Mouse (Mus musculus) cerebellum, adult 2 months (tissue): Measurements from ENCODE around the gene Ufc1.

Source experiments
- CTCF ChIP-seq: fragments of 200-500 bp; IDR thresholded peaks from 2 replicates; pipeline ENCODE4 v1.5.1; 2011; ENCODE audit warnings: low read depth, mild to moderate bottlenecking, control low read depth, low read length, moderate library complexity, borderline replicate concordance; ENCODE audit not compliant: insufficient read depth
- POLR2A ChIP-seq: fragments of 200-500 bp; IDR thresholded peaks from 2 replicates; pipeline ENCODE4 v1.6.1; 2011; ENCODE audit warnings: low read length, control low read depth, borderline replicate concordance; ENCODE audit not compliant: insufficient read depth

DNA sequence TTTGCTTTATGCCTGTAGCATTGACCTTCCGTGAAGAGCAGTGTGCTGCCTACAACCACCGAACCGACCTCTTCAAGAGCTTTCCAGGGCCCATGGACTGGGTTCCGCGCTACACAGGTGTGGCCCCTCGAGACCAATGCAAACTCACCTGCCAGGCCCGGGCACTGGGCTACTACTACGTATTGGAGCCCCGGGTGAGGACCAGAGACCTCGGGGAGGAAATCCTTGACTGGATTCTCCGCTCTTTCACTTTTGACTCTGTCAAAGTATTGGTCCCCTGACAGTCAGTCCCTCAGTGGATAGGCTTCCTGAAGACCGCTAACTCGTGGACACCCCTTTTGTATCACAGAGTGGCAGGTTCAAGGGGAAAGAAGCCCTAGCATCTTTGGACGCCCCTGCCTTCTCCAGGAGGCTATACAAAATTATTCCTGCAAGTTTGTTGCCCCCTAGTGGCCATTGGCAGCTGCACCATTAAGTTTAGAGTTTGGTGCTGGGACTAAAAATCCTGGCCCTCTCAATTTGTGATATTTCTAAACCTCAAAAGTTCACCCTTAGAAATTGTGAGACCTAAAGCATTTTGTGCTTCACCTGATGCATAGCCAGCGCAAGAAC lies 37.8 kb downstream of the Ufc1 start:
- peak; percentile 61 for TF ChIP-seq CTCF
- no peak for TF ChIP-seq POLR2A
